Mouse (Mus musculus) NIH3T3 (cell line): ENCODE data around the gene Igfbp6.
"Not testable (repeated sequence)": the region's sequence is repeated elsewhere in the genome, so short reads cannot be mapped to it uniquely, and the experiment has no call there.

Experiments
- DNase-seq: peaks from one replicate; pipeline ENCODE4 v3.0.0-alpha.2; 2012; ENCODE audit warnings: low read depth

Gene Igfbp6

GRCm38 (mm10) chr15:102141120-102141519, 3.0 kb upstream of the Igfbp6 start:
- DNase-seq = no peak

GRCm38 (mm10) chr15:102142914-102143912, 949 bp upstream of the Igfbp6 start:
- peak; percentile 95 for DNase-seq

GRCm38 (mm10) chr15:102144726-102145125, 564 bp downstream of the Igfbp6 start:
- DNase-seq = peak; percentile 55

GRCm38 (mm10) chr15:102145330-102145729, 1.2 kb downstream of the Igfbp6 start:
- peak; percentile 97 for DNase-seq

- no peak for DNase-seq
These were observed 1.9 kb downstream of the Igfbp6 start for GRCm38 (mm10) chr15:102146089-102146488.

- peak; percentile 83 for DNase-seq
These were observed 2.7 kb downstream of the Igfbp6 start for GRCm38 (mm10) chr15:102146882-102147281.

GRCm38 (mm10) chr15:102147674-102148402, 3.7 kb downstream of the Igfbp6 start:
- no peak for DNase-seq

- no peak for DNase-seq
These were observed 5.4 kb downstream of the Igfbp6 start for GRCm38 (mm10) chr15:102149561-102149960.

GRCm38 (mm10) chr15:102150301-102151135, 6.4 kb downstream of the Igfbp6 start, which contains the start of gene Soat2:
Gene Soat2 (plus strand): TSS chr15:102150526.
- peak; percentile 66 for DNase-seq

GRCm38 (mm10) chr15:102152646-102153045, 8.5 kb downstream of the Igfbp6 start:
- DNase-seq = no peak

GRCm38 (mm10) chr15:102155006-102155405, 10.8 kb downstream of the Igfbp6 start:
- not testable (repeated sequence) for DNase-seq

GRCm38 (mm10) chr15:102156836-102157235, 12.7 kb downstream of the Igfbp6 start:
- DNase-seq = no peak

GRCm38 (mm10) chr15:102160415-102161060, 16.4 kb downstream of the Igfbp6 start:
- DNase-seq = no peak

GRCm38 (mm10) chr15:102163900-102164693, 19.9 kb downstream of the Igfbp6 start:
- DNase-seq = no peak

- no peak for DNase-seq
These were observed 21.4 kb downstream of the Igfbp6 start for GRCm38 (mm10) chr15:102165468-102166100.

- peak; percentile 95 for DNase-seq
These were observed 23.5 kb downstream of the Igfbp6 start for GRCm38 (mm10) chr15:102167620-102168021.

GRCm38 (mm10) chr15:102169064-102169463, 24.9 kb downstream of the Igfbp6 start:
- no peak for DNase-seq

- no peak for DNase-seq
These were observed 29.4 kb downstream of the Igfbp6 start for GRCm38 (mm10) chr15:102173581-102173980.

GRCm38 (mm10) chr15:102175736-102176319, 31.7 kb downstream of the Igfbp6 start:
- no peak for DNase-seq
